Mouse (Mus musculus) cortical plate, adult 2 months (tissue): ENCODE data around the gene C1qtnf7. TPM values are rescaled to one million over a fixed set of nuclear protein-coding genes. Genes with fewer than 3 reads are reported as not detected.

ENCODE experiments used
- H3K27ac ChIP-seq: fragments of 200-500 bp; 2 replicates; pipeline ENCODE4 v1.5.1; 2012; ENCODE audit warnings: low read length, control low read depth, inconsistent platforms; ENCODE audit not compliant: insufficient read depth
- H3K4me1 ChIP-seq: fragments of 200-500 bp; 2 replicates; pipeline ENCODE4 v1.6.1; 2011; ENCODE audit warnings: low read length; ENCODE audit not compliant: control insufficient read depth, insufficient read depth
- H3K4me3 ChIP-seq: fragments of 200-500 bp; 2 replicates; pipeline ENCODE4 v1.5.1; 2011; ENCODE audit warnings: mild to moderate bottlenecking, low read length, control low read depth; ENCODE audit not compliant: insufficient read depth
- CTCF ChIP-seq: fragments of 200-500 bp; IDR thresholded peaks from 2 replicates; pipeline ENCODE4 v1.5.1; 2011; ENCODE audit warnings: mild to moderate bottlenecking, control low read depth, low read length; ENCODE audit not compliant: insufficient read depth; ENCODE audit errors: extremely low read depth
- POLR2A ChIP-seq: fragments of 200-500 bp; IDR thresholded peaks from 2 replicates; pipeline ENCODE4 v1.6.1; 2011; ENCODE audit warnings: mild to moderate bottlenecking, low read length, control low read depth; ENCODE audit not compliant: insufficient read depth; ENCODE audit errors: extremely low read depth
- polyA plus RNA-seq: library from polyadenylated mRNA; depleted of rRNA; stranded (reverse); fragments of >200 nt; gene quantifications from 2 replicates; pipeline ENCODE4 v1.2.3, GENCODE M21; 2012; rRNA removed

The C1qtnf7 gene
- polyA plus RNA-seq, result 0.92 and 1.0 TPM in 2 replicates

DNA sequence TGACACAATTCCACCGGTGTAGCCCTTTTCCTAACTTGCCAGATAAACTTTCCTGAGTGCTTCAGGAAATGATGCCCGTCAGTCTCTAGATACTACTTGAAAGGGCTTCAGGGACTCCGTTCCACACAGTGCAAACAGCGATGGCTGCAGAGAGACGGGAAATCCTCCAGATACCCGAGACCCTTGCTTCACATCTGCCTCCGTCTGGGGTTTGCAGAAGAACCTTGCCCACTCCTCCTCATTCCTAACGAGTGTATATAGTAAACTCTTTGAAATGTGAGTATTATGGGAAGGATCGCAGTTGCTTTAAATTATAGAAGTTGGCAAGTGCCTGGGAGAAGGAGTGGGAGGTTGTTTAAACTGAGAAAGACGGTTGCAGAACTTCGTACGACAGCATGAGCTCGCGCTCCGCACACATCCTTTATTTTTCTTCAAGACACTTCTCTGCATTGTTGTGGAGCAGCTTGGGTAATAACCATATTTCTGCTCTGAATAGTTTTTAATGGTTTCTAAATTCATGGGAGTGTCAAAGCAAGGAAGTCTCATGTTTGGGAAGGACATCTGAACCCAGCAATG, at the start of gene C1qtnf7:
Gene C1qtnf7, plus strand, starts transcription at position 138 of the 576 bp plus-strand sequence.
- TF ChIP-seq POLR2A (no peak), CTCF (no peak)
- H3K4me3 ChIP-seq, result no peak within 1 kb of the TSS
- H3K27ac ChIP-seq, result no peak within 1 kb of the TSS
- no peaks in the 10 kb centered on the region for H3K4me1 ChIP-seq

- H3K4me3 ChIP-seq, result no peak overlapping the region
- H3K4me1 ChIP-seq, result no peaks in the 10 kb centered on the region
- H3K27ac ChIP-seq, result no peak overlapping the region
- no peak for TF ChIP-seq POLR2A
- no peak for TF ChIP-seq CTCF
Measured at GRCm38 (mm10) chr5:43466762-43467161, 48.6 kb upstream of the C1qtnf7 start.

- Histone ChIP-seq H3K4me3 (no peak overlapping the region), H3K4me1 (no peaks in the 10 kb centered on the region), H3K27ac (no peak overlapping the region)
- TF ChIP-seq CTCF, result no peak
- no peak for TF ChIP-seq POLR2A
Measured at GRCm38 (mm10) chr5:43467214-43467613, 48.1 kb upstream of the C1qtnf7 start.

- TF ChIP-seq POLR2A, result no peak
- no peak for TF ChIP-seq CTCF
- no peak overlapping the region for H3K4me3 ChIP-seq
- H3K27ac ChIP-seq, result no peak overlapping the region
Measured at GRCm38 (mm10) chr5:43468937-43469336, 46.4 kb upstream of the C1qtnf7 start.

GRCm38 (mm10) chr5:43477953-43478352, 37.4 kb upstream of the C1qtnf7 start:
- H3K27ac ChIP-seq, result no peak overlapping the region
- no peak overlapping the region for H3K4me3 ChIP-seq
- no peak for TF ChIP-seq CTCF
- no peak for TF ChIP-seq POLR2A
- no peaks in the 10 kb centered on the region for H3K4me1 ChIP-seq

More at GRCm38 (mm10) chr5:43468937-43469336, 46.4 kb upstream of the C1qtnf7 start:
- H3K4me1 ChIP-seq, result no peaks in the 10 kb centered on the region

DNA sequence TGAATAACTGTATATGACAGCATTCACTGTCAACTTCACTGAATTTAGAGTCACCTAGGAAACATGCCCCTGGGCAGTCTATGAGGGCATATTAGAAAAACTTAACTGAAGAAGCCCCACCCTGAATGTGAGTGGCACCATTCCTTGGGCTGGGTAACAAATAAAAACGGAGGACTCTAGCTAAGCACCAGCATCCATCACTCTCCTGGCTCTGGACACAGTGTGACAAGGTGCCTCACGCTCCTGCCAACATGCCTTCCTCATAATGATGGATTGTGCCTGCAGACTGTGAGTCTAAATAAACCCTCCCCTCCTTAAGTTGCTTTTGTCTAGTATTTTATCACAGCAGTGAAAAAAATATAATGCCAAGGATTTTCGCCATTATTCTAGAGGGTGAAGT, 35.3 kb upstream of the C1qtnf7 start:
- Histone ChIP-seq H3K4me1 (no peaks in the 10 kb centered on the region), H3K27ac (no peak overlapping the region), H3K4me3 (no peak overlapping the region)
- TF ChIP-seq POLR2A (no peak), CTCF (no peak)

GRCm38 (mm10) chr5:43480786-43481185, 34.6 kb upstream of the C1qtnf7 start:
- no peak overlapping the region for H3K4me3 ChIP-seq
- TF ChIP-seq POLR2A, result no peak
- no peak for TF ChIP-seq CTCF

DNA sequence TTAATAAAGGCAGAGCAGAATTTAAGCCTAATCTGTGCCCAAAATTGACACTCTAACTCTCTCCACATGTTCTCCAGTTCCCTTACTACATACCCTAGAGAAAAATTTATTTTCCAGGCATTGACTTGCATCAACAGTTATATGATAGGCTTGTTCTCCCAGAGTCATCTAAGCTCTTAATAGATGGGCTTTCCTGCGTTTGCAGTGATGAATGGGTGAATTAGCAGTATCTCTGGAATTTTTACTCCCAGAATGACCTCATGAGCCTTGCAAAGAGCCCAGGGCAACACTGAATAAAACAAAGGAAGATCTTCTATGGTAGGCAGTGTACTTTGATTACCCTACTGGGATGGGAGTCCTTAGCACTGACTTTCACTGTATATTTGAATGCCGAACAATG, 33.5 kb upstream of the C1qtnf7 start:
- H3K4me3 ChIP-seq, result no peak overlapping the region
- H3K27ac ChIP-seq, result no peak overlapping the region
- no peaks in the 10 kb centered on the region for H3K4me1 ChIP-seq
- TF ChIP-seq POLR2A, result no peak
- TF ChIP-seq CTCF, result no peak

More at GRCm38 (mm10) chr5:43480786-43481185, 34.6 kb upstream of the C1qtnf7 start:
- Histone ChIP-seq H3K27ac (no peak overlapping the region), H3K4me1 (no peaks in the 10 kb centered on the region)

DNA sequence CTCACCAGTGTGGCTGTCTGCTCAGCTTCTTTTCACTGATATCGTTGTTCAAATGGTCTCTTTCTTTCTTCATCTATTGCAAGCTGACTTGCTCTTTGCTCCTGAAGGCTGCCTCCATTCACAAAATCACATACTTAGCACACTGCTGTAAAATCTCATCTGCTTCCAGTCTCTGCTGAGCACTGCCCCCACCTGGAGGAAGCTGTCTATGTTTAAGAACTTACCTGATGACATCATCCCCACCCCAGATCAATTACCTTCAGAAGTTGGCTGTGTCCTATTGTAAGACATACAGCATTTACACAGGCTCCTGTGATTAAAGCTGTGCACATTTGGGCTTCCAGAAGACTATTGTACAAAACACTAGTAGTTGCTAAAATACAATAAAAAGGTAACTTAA, 13.5 kb upstream of the C1qtnf7 start:
- TF ChIP-seq CTCF, result no peak
- TF ChIP-seq POLR2A, result no peak

DNA sequence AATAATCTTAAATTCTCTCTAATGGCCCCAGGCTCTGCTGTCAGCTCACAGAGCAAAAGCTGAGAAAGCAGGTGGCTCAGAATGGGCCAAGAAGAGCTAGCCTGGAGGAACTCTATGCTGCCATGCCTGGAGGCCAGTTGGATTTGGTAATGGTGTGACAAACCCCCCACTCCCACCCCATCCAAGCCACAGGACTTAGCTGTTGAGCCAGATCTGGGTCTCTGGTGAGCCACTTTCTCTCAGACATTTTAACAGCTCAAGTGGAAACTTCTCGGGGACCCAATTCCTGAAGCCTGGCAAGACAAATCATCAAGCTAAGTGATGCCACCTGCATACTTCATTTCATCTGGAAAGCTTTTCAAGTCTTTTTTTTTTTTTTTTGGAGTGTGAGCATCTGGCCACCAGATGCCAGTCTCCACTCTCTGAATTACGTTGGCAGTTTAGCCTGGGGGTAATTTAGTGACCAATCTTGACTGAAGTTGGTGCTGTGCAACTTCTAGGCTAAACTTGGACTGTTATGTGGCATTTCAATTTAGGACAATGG, 11.0 kb upstream of the C1qtnf7 start:
- H3K4me1 ChIP-seq, result no peaks in the 10 kb centered on the region
- H3K27ac ChIP-seq, result no peak overlapping the region
- no peak overlapping the region for H3K4me3 ChIP-seq
- no peak for TF ChIP-seq CTCF
- TF ChIP-seq POLR2A, result no peak

More for the DNA sequence above, 13.5 kb upstream of the C1qtnf7 start:
- H3K4me3 ChIP-seq, result no peak overlapping the region
- no peaks in the 10 kb centered on the region for H3K4me1 ChIP-seq
- no peak overlapping the region for H3K27ac ChIP-seq
